Mouse (Mus musculus) intestine, embryonic 14.5 days (tissue): Measurements from ENCODE around the gene 2010111I01Rik. TPM values are rescaled to one million over a fixed set of nuclear protein-coding genes. Genes with fewer than 3 reads are reported as not detected.
"Not testable (repeated sequence)": the region's sequence is repeated elsewhere in the genome, so short reads cannot be mapped to it uniquely, and the experiment has no call there.

Experiments used
- ATAC-seq: fragments of 200-750 bp; cut with Nextera tagmentation; replicated peaks from 2 replicates; pipeline ENCODE4 v1.8.0; 2017; ENCODE audit warnings: low read depth, moderate number of reproducible peaks, moderate TSS enrichment, moderate library complexity; ENCODE audit not compliant: low FRiP score, low TSS enrichment
- DNase-seq: peaks from one replicate; pipeline ENCODE4 v3.0.0-alpha.2; 2018; ENCODE audit warnings: low spot score
- H3K27ac ChIP-seq: fragments of 300-500 bp; sonication (generic); 2 replicates; pipeline ENCODE4 v1.5.1; 2014; ENCODE audit warnings: low read depth, mild to moderate bottlenecking, control low read depth
- H3K27me3 ChIP-seq: fragments of 300-500 bp; sonication (generic); replicated peaks from 2 replicates; pipeline ENCODE4 v1.6.1; 2014; ENCODE audit warnings: low read length, control low read depth; ENCODE audit not compliant: control insufficient read depth, insufficient read depth
- H3K36me3 ChIP-seq: fragments of 300-500 bp; sonication (generic); 2 replicates; pipeline ENCODE4 v1.6.1; 2014; ENCODE audit warnings: low read length, control low read depth; ENCODE audit not compliant: control insufficient read depth, insufficient read depth
- H3K4me1 ChIP-seq: fragments of 300-500 bp; sonication (generic); replicated peaks from 2 replicates; pipeline ENCODE4 v1.6.1; 2014; ENCODE audit warnings: low read length, control low read depth, mixed read lengths; ENCODE audit not compliant: control insufficient read depth, insufficient read depth
- H3K4me2 ChIP-seq: fragments of 300-500 bp; sonication (generic); 2 replicates; pipeline ENCODE4 v1.6.1; 2014; ENCODE audit warnings: low read length
- H3K4me3 ChIP-seq: fragments of 300-500 bp; sonication (generic); 2 replicates; pipeline ENCODE4 v1.5.1; 2014; ENCODE audit warnings: low read depth, low read length, control low read depth, mixed read lengths
- H3K9ac ChIP-seq: fragments of 300-500 bp; sonication (generic); 2 replicates; pipeline ENCODE4 v1.6.1; 2014; ENCODE audit warnings: mild to moderate bottlenecking, low read length
- H3K9me3 ChIP-seq: fragments of 300-500 bp; sonication (generic); 2 replicates; pipeline ENCODE4 v1.6.1; 2016; ENCODE audit warnings: low read length, control low read depth; ENCODE audit not compliant: control insufficient read depth
- WGBS: fragments of 180-500 bp; shearing (Covaris S2); extraction: QIAGEN DNeasy Blood & Tissue Kit; methylation state at CpG from one replicate; pipeline ENCODE4 v1.1.7; 2014; 5-methylcytosine and 5-hydroxymethylcytosine counted together
- polyA plus RNA-seq: library from polyadenylated mRNA; unstranded; fragments of >200 nt; fragmentation: Nextera tagmentation; extraction: Ambion mirVana; gene quantifications from 2 replicates; pipeline ENCODE4 v1.2.1, GENCODE M21; 2014

The 2010111I01Rik gene
- polyA plus RNA-seq, 1 experiment from 2014 or later, result 135 TPM

GRCm38 (mm10) chr13:62929144-62929543, 35.5 kb upstream of the 2010111I01Rik start:
- not testable (repeated sequence) for H3K4me3 ChIP-seq, DNase-seq, H3K9me3 ChIP-seq, ATAC-seq, H3K27me3 ChIP-seq, H3K36me3 ChIP-seq, H3K4me1 ChIP-seq, H3K9ac ChIP-seq, H3K27ac ChIP-seq, H3K4me2 ChIP-seq
- WGBS, result 94% methylated on average over 3 of the region's 3 CpGs

- Histone ChIP-seq H3K4me3 (no peak overlapping the region), H3K9ac (no peak overlapping the region), H3K36me3 (no peaks in the 10 kb centered on the region), H3K27me3 (no peaks in the 10 kb centered on the region), H3K4me2 (no peak overlapping the region), H3K27ac (no peak overlapping the region), H3K9me3 (no peaks in the 10 kb centered on the region), H3K4me1 (no peaks in the 10 kb centered on the region)
- no peak for ATAC-seq
- DNase-seq, result no peak
- 60% methylated on average over 9 of the region's 9 CpGs for WGBS
These were observed 34.8 kb upstream of the 2010111I01Rik start for GRCm38 (mm10) chr13:62929766-62930389.

GRCm38 (mm10) chr13:62932452-62932851, 32.2 kb upstream of the 2010111I01Rik start:
- no peak for DNase-seq
- no peaks in the 10 kb centered on the region for H3K4me1 ChIP-seq
- no peaks in the 10 kb centered on the region for H3K36me3 ChIP-seq
- no peak overlapping the region for H3K4me2 ChIP-seq
- ATAC-seq, result no peak
- H3K4me3 ChIP-seq, result no peak overlapping the region
- no peaks in the 10 kb centered on the region for H3K9me3 ChIP-seq
- H3K27me3 ChIP-seq, result no peaks in the 10 kb centered on the region
- no peak overlapping the region for H3K9ac ChIP-seq
- WGBS, result 84% methylated on average over 4 of the region's 4 CpGs
- no peak overlapping the region for H3K27ac ChIP-seq

GRCm38 (mm10) chr13:62939371-62939770, 25.3 kb upstream of the 2010111I01Rik start:
- H3K27ac ChIP-seq, result no peak overlapping the region
- ATAC-seq, result no peak
- WGBS, result 38% methylated on average over 3 of the region's 3 CpGs
- H3K9ac ChIP-seq, result no peak overlapping the region
- no peaks in the 10 kb centered on the region for H3K27me3 ChIP-seq
- H3K36me3 ChIP-seq, result no peaks in the 10 kb centered on the region
- no peak overlapping the region for H3K4me3 ChIP-seq
- no peaks in the 10 kb centered on the region for H3K9me3 ChIP-seq
- no peak for DNase-seq
- H3K4me2 ChIP-seq, result no peak overlapping the region
- no peaks in the 10 kb centered on the region for H3K4me1 ChIP-seq

- DNase-seq (no peak), ATAC-seq (no peak)
- H3K36me3 ChIP-seq, result no peaks in the 10 kb centered on the region
- no peak overlapping the region for H3K9ac ChIP-seq
- H3K4me2 ChIP-seq, result no peak overlapping the region
- no peaks in the 10 kb centered on the region for H3K27me3 ChIP-seq
- no peaks in the 10 kb centered on the region for H3K9me3 ChIP-seq
- WGBS, result 78% methylated on average over 4 of the region's 4 CpGs
- no peaks in the 10 kb centered on the region for H3K4me1 ChIP-seq
- H3K27ac ChIP-seq, result no peak overlapping the region
- H3K4me3 ChIP-seq, result no peak overlapping the region
These were observed 24.9 kb upstream of the 2010111I01Rik start for GRCm38 (mm10) chr13:62939797-62940196.

GRCm38 (mm10) chr13:62940721-62941120, 24.0 kb upstream of the 2010111I01Rik start:
- no peak for ATAC-seq
- Histone ChIP-seq H3K4me2 (no peak overlapping the region), H3K4me3 (no peak overlapping the region), H3K27me3 (no peaks in the 10 kb centered on the region), H3K9ac (no peak overlapping the region), H3K27ac (no peak overlapping the region), H3K9me3 (no peaks in the 10 kb centered on the region), H3K36me3 (no peaks in the 10 kb centered on the region), H3K4me1 (no peaks in the 10 kb centered on the region)
- DNase-seq, result no peak
- 82% methylated on average over 4 of the region's 4 CpGs for WGBS

- WGBS, result 67% methylated on average over 17 of the region's 17 CpGs
These were observed 23.2 kb upstream of the 2010111I01Rik start for GRCm38 (mm10) chr13:62941341-62942005.

GRCm38 (mm10) chr13:62943274-62943830, 21.3 kb upstream of the 2010111I01Rik start:
- no peak for ATAC-seq
- H3K36me3 ChIP-seq, result no peaks in the 10 kb centered on the region
- H3K4me3 ChIP-seq, result no peak overlapping the region
- no peaks in the 10 kb centered on the region for H3K4me1 ChIP-seq
- H3K9me3 ChIP-seq, result no peaks in the 10 kb centered on the region
- no peaks in the 10 kb centered on the region for H3K27me3 ChIP-seq
- DNase-seq, result no peak
- no peak overlapping the region for H3K27ac ChIP-seq
- no peak overlapping the region for H3K9ac ChIP-seq
- WGBS, result 73% methylated on average over 7 of the region's 7 CpGs
- H3K4me2 ChIP-seq, result no peak overlapping the region

More at GRCm38 (mm10) chr13:62941341-62942005, 23.2 kb upstream of the 2010111I01Rik start:
- Histone ChIP-seq H3K36me3 (no peaks in the 10 kb centered on the region), H3K9ac (no peak overlapping the region), H3K4me2 (no peak overlapping the region), H3K4me3 (no peak overlapping the region), H3K4me1 (no peaks in the 10 kb centered on the region), H3K27ac (no peak overlapping the region), H3K9me3 (no peaks in the 10 kb centered on the region), H3K27me3 (no peaks in the 10 kb centered on the region)
- no peak for ATAC-seq
- DNase-seq, result no peak
